Mouse (Mus musculus) heart, postnatal 25 days (tissue): Measurements from ENCODE around the gene Mgat4d. TPM values are rescaled to one million over a fixed set of nuclear protein-coding genes. Genes with fewer than 3 reads are reported as not detected.

Experiments used
- total RNA-seq, 2 experiments: library from RNA; stranded (reverse); gene quantifications; 2 replicates each; pipeline ENCODE4 v1.2.3; 2021

Gene Mgat4d
- total RNA-seq, 2 experiments from 2014 or later: not detected

Other genes with a start within 250 kb of the Mgat4d start
- gene Tbc1d9, start 183.1 kb upstream of the Mgat4d start, total RNA-seq: 1 to 10 TPM; 2.1 to 2.8 TPM
- gene Gm10645, start 182.3 kb upstream of the Mgat4d start, total RNA-seq: under 1 TPM in 1 of 2 experiments, not detected in 1; 0.23 TPM
- gene Ucp1, start 58.1 kb upstream of the Mgat4d start, total RNA-seq: 10 to 100 TPM in 1 of 2 experiments, 1 to 10 TPM in 1; 8.2 to 10.2 TPM
- gene Elmod2, start 16.0 kb upstream of the Mgat4d start, total RNA-seq: 10 to 100 TPM in 1 of 2 experiments, 1 to 10 TPM in 1; 9.0 to 10.1 TPM
- gene Clgn, start 41.4 kb downstream of the Mgat4d start, total RNA-seq: not detected
- gene Scoc, start 109.9 kb downstream of the Mgat4d start, total RNA-seq: 10 to 100 TPM; 45.3 to 48.1 TPM
- not detected for gene Olfr370, start 187.3 kb downstream of the Mgat4d start, total RNA-seq
- gene Ndufb7, start 218.2 kb downstream of the Mgat4d start, total RNA-seq: 100 to 1,000 TPM; 752 to 766 TPM